Mouse (Mus musculus) erythroblast, embryonic 14.5 days (primary cell): ENCODE results near the gene Wdr17. TPM values are rescaled to one million over a fixed set of nuclear protein-coding genes. Genes with fewer than 3 reads are reported as not detected.

Experiments
- H3K27me3 ChIP-seq: 2 replicates; pipeline ENCODE4 v1.6.1; 2012; ENCODE audit warnings: inconsistent platforms; ENCODE audit not compliant: control insufficient read depth
- H3K36me3 ChIP-seq: 2 replicates; pipeline ENCODE4 v1.6.1; 2012; ENCODE audit warnings: mild to moderate bottlenecking, inconsistent platforms; ENCODE audit not compliant: control insufficient read depth
- H3K4me1 ChIP-seq: 2 replicates; pipeline ENCODE4 v1.6.1; 2012; ENCODE audit warnings: inconsistent platforms; ENCODE audit not compliant: control insufficient read depth
- H3K4me3 ChIP-seq: replicated peaks from 2 replicates; pipeline ENCODE3; 2012; ENCODE audit warnings: moderate library complexity, mild to moderate bottlenecking, inconsistent platforms
- H3K9me3 ChIP-seq: 2 replicates; pipeline ENCODE4 v1.6.1; 2012; ENCODE audit warnings: low read length, inconsistent platforms, mixed read lengths; ENCODE audit not compliant: control insufficient read depth
- GATA1 ChIP-seq: IDR thresholded peaks from 2 replicates; pipeline ENCODE4 v1.6.1; 2012; ENCODE audit warnings: low read length, inconsistent platforms, mixed read lengths
- TAL1 ChIP-seq: IDR thresholded peaks from 3 replicates; pipeline ENCODE4 v1.6.1; 2012; ENCODE audit warnings: low read length, inconsistent platforms, mixed read lengths
- polyA plus RNA-seq: library from polyadenylated mRNA; stranded (reverse); fragments of >175 nt; gene quantifications from 2 replicates; pipeline ENCODE4 v1.2.3, GENCODE M21; 2012

Gene Wdr17
- polyA plus RNA-seq, result not detected in 2 replicates

GRCm38 (mm10) chr8:54886987-54887785, at the start of gene Wdr17:
Gene Wdr17, minus strand, starts transcription at chr8:54887184.
- H3K4me1 ChIP-seq, result no peaks in the 10 kb centered on the region
- TF ChIP-seq TAL1 (no peak), GATA1 (no peak)
- no peaks in the 10 kb centered on the region for H3K27me3 ChIP-seq
- H3K36me3 ChIP-seq, result no peaks in the 10 kb centered on the region
- H3K9me3 ChIP-seq, result no peaks in the 10 kb centered on the region; the same call in 1 of the 2 replicates
- no peak within 1 kb of the TSS for H3K4me3 ChIP-seq

DNA sequence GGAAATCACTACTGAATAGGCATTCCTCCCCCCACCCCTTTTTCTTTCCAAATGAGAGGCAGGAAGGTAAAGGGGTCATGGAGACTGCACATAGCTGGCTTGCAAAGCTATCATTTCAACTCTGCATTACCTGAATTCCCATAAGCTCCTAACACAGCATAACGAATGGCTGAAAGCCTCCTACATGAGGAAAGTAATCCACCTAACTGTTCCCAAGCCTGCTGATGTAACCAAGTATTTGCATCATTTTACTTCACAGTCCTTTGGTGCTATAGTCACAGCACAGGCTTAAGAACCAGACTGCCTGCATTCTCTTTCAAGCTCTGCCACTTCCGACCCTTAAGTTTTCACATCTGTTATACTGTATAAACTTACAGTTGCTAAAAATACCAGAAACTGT, 45.3 kb upstream of the Wdr17 start:
- no peaks in the 10 kb centered on the region for H3K9me3 ChIP-seq
- no peaks in the 10 kb centered on the region for H3K27me3 ChIP-seq
- H3K4me1 ChIP-seq, result no peaks in the 10 kb centered on the region
- no peak for TF ChIP-seq GATA1
- no peak for TF ChIP-seq TAL1
- no peaks in the 10 kb centered on the region for H3K36me3 ChIP-seq
- H3K4me3 ChIP-seq, result no peak overlapping the region

- no peaks in the 10 kb centered on the region for H3K36me3 ChIP-seq
- H3K4me1 ChIP-seq, result no peaks in the 10 kb centered on the region
- no peak for TF ChIP-seq TAL1
- TF ChIP-seq GATA1, result no peak
These were observed 38.0 kb upstream of the Wdr17 start for GRCm38 (mm10) chr8:54924936-54925335.

GRCm38 (mm10) chr8:54922160-54922855, 35.3 kb upstream of the Wdr17 start:
- H3K4me1 ChIP-seq, result no peaks in the 10 kb centered on the region
- no peak for TF ChIP-seq GATA1
- no peak for TF ChIP-seq TAL1
- H3K4me3 ChIP-seq, result no peak overlapping the region
- no peaks in the 10 kb centered on the region for H3K36me3 ChIP-seq
- H3K27me3 ChIP-seq, result no peaks in the 10 kb centered on the region
- H3K9me3 ChIP-seq, result peaks cover 7% of the 10 kb centered on the region

More at GRCm38 (mm10) chr8:54924936-54925335, 38.0 kb upstream of the Wdr17 start:
- no peaks in the 10 kb centered on the region for H3K9me3 ChIP-seq
- no peaks in the 10 kb centered on the region for H3K27me3 ChIP-seq
- H3K4me3 ChIP-seq, result no peak overlapping the region

GRCm38 (mm10) chr8:54917710-54918109, 30.7 kb upstream of the Wdr17 start:
- Histone ChIP-seq H3K4me1 (no peaks in the 10 kb centered on the region), H3K4me3 (no peak overlapping the region), H3K27me3 (no peaks in the 10 kb centered on the region), H3K9me3 (peaks cover 7% of the 10 kb centered on the region), H3K36me3 (no peaks in the 10 kb centered on the region)
- no peak for TF ChIP-seq GATA1
- no peak for TF ChIP-seq TAL1

DNA sequence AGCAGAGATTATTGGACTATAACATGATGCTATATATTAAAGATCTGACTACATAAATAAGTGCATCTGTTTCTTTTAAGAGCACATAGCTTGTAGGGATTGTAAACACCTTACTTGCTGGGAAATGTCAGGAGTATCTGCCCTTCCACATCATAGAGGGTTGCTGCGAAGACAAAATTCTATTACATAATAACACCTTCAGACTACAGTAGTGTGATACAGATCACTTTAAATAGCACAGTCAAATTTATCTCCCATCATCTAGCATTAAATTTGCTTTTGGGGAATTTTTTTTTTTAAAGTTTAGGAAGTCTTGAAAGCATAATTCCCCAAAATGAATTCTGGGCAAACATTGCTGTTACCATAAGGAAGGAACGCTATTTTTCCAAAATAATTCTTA, 25.9 kb upstream of the Wdr17 start:
- Histone ChIP-seq H3K27me3 (no peaks in the 10 kb centered on the region), H3K4me1 (no peaks in the 10 kb centered on the region), H3K9me3 (peaks cover under 1% of the 10 kb centered on the region), H3K36me3 (no peaks in the 10 kb centered on the region), H3K4me3 (no peak overlapping the region)
- TF ChIP-seq GATA1 (no peak), TAL1 (no peak)

- Histone ChIP-seq H3K36me3 (no peaks in the 10 kb centered on the region), H3K4me1 (no peaks in the 10 kb centered on the region), H3K9me3 (no peaks in the 10 kb centered on the region), H3K4me3 (no peak overlapping the region), H3K27me3 (no peaks in the 10 kb centered on the region)
- no peak for TF ChIP-seq TAL1
- TF ChIP-seq GATA1, result no peak
These were observed 12.5 kb upstream of the Wdr17 start for GRCm38 (mm10) chr8:54899444-54899843.

DNA sequence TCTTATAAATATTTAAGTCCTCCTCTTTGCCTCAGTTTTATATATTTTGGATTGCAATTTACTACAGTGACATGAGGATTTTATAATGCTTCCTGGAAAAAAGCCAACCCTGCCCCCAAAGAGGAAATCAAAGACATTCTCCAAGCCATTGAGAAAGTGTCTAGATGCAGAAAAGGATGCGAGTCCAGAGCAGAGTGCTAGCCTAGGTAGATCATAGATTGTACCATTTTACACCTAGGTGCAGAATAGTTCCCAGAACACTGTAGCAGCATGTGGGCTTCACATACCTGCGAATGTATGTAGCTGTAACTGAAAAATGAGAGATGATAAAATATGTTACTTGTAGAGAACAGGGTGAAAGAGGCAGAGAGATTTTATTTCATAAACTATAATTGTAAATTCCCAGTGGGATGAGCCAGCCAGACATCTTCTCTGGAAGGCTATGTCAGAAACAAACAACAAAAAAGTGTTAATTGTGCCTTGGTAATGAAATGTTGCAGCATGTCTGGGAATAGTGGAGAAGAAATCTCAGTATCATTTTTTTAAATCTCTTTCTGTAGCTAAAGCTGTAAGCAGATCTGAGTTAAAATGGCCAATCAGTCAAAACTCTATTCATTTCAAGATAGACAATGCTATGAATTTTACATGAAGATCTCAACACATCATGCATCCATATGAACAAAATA, 7.8 kb upstream of the Wdr17 start:
- H3K4me3 ChIP-seq, result no peak overlapping the region
- H3K4me1 ChIP-seq, result no peaks in the 10 kb centered on the region
- no peaks in the 10 kb centered on the region; the same call in 1 of the 2 replicates for H3K9me3 ChIP-seq
- H3K36me3 ChIP-seq, result no peaks in the 10 kb centered on the region
- TF ChIP-seq GATA1 (no peak), TAL1 (no peak)
- H3K27me3 ChIP-seq, result no peaks in the 10 kb centered on the region

GRCm38 (mm10) chr8:54894180-54894579, 7.2 kb upstream of the Wdr17 start:
- Histone ChIP-seq H3K4me1 (no peaks in the 10 kb centered on the region), H3K9me3 (no peaks in the 10 kb centered on the region; the same call in 1 of the 2 replicates), H3K4me3 (no peak overlapping the region), H3K27me3 (no peaks in the 10 kb centered on the region), H3K36me3 (no peaks in the 10 kb centered on the region)
- TF ChIP-seq TAL1, result no peak
